8 mouse cellular contexts compared by ENCODE assay signal in genomic region chr4:59581314-59582185, GRCm38 (mm10). TPM values are rescaled to one million over a fixed set of nuclear protein-coding genes. Genes with fewer than 3 reads are reported as not detected.
DNase-seq lines count a peak whose midpoint lies in the region; ATAC-seq lines count a peak whose summit lies in the region.

Hsdl2 (plus strand) TSS chr4:59581563.

- DNase-seq in CD4-positive, CD25-positive, alpha-beta regulatory T cell, adult 2 months (ENCODE audit: low read depth, low spot score), result peak; percentile 100
- DNase-seq in fat pad, adult 2 months (ENCODE audit: extremely low read depth, low read depth, low spot score), result peak; percentile 88
- peak; percentile 99 for DNase-seq in kidney, postnatal 10 days
- peak; percentile 98 to 99 for DNase-seq in natural killer cell, adult 2 months (ENCODE audit: low spot score in 2 of 2)

- no peaks in the 10 kb centered on the region for H3K36me3 ChIP-seq in heart, embryonic 13.5 days
- no peaks in the 10 kb centered on the region for H3K36me3 ChIP-seq in liver, embryonic 12.5 days
- H3K36me3 ChIP-seq in stomach, embryonic 15.5 days, result no peaks in the 10 kb centered on the region

- peak within 1 kb of the TSS; percentile 82 for H3K27ac ChIP-seq in brown adipose tissue, adult 24 weeks (replicated peaks; ENCODE audit: low read depth, low read length)
- H3K27ac ChIP-seq in heart, embryonic 13.5 days (replicated peaks), result peak within 1 kb of the TSS; percentile 95
- peak within 1 kb of the TSS; percentile 80 for H3K27ac ChIP-seq in liver, embryonic 12.5 days
- peak within 1 kb of the TSS; percentile 87 for H3K27ac ChIP-seq in stomach, embryonic 15.5 days

- ATAC-seq in heart, embryonic 13.5 days (ENCODE audit: extremely low read depth, insufficient number of reproducible peaks, low FRiP score, low TSS enrichment), result peak; percentile 92
- ATAC-seq in liver, embryonic 12.5 days, result peak; percentile 97
- peak; percentile 97 for ATAC-seq in stomach, embryonic 15.5 days (ENCODE audit: insufficient read depth, low FRiP score, low read depth)

- H3K4me2 ChIP-seq in heart, embryonic 13.5 days, result peak within 1 kb of the TSS; percentile 75
- peak within 1 kb of the TSS; percentile 96 for H3K4me2 ChIP-seq in liver, embryonic 12.5 days
- peak within 1 kb of the TSS; percentile 83 for H3K4me2 ChIP-seq in stomach, embryonic 15.5 days

- H3K4me3 ChIP-seq in brown adipose tissue, adult 24 weeks (ENCODE audit: insufficient read depth, low read depth, low read length), result peak within 1 kb of the TSS; percentile 85
- H3K4me3 ChIP-seq in heart, embryonic 13.5 days, result peak within 1 kb of the TSS; percentile 81
- H3K4me3 ChIP-seq in liver, embryonic 12.5 days, result peak within 1 kb of the TSS; percentile 66
- H3K4me3 ChIP-seq in stomach, embryonic 15.5 days (replicated peaks), result peak within 1 kb of the TSS; percentile 82

- no peaks in the 10 kb centered on the region for H3K9me3 ChIP-seq in heart, embryonic 13.5 days
- H3K9me3 ChIP-seq in liver, embryonic 12.5 days (replicated peaks), result no peaks in the 10 kb centered on the region
- no peaks in the 10 kb centered on the region for H3K9me3 ChIP-seq in stomach, embryonic 15.5 days

- no peaks in the 10 kb centered on the region for H3K27me3 ChIP-seq in heart, embryonic 13.5 days (replicated peaks)
- H3K27me3 ChIP-seq in liver, embryonic 12.5 days (replicated peaks), result no peaks in the 10 kb centered on the region
- H3K27me3 ChIP-seq in stomach, embryonic 15.5 days (replicated peaks), result no peaks in the 10 kb centered on the region

- WGBS in heart, embryonic 13.5 days, result under 1% methylated on average over 61 of the region's 61 CpGs
- 3% methylated on average over 61 of the region's 61 CpGs for WGBS in liver, embryonic 12.5 days (ENCODE audit: insufficient replicate concordance)
- WGBS in stomach, embryonic 15.5 days, result under 1% methylated on average over 61 of the region's 61 CpGs

- peak within 1 kb of the TSS; percentile 87 for H3K9ac ChIP-seq in heart, embryonic 13.5 days
- H3K9ac ChIP-seq in liver, embryonic 12.5 days, result peak within 1 kb of the TSS; percentile 75
- peak within 1 kb of the TSS; percentile 65; the same call in 1 of the 2 replicates for H3K9ac ChIP-seq in stomach, embryonic 15.5 days

- no peaks in the 10 kb centered on the region for H3K4me1 ChIP-seq in brown adipose tissue, adult 24 weeks (ENCODE audit: control insufficient read depth, insufficient read depth, insufficient read length, low read length)
- H3K4me1 ChIP-seq in heart, embryonic 13.5 days, result peaks cover 19% of the 10 kb centered on the region
- peaks cover 20% of the 10 kb centered on the region for H3K4me1 ChIP-seq in liver, embryonic 12.5 days
- peaks cover 9% of the 10 kb centered on the region for H3K4me1 ChIP-seq in stomach, embryonic 15.5 days

RNA-seq across cellular contexts. Expression of gene Hsdl2, which starts in this region (rescaled TPM):
- 251 and 343 TPM in 2 replicates for polyA plus RNA-seq in brown adipose tissue, adult 24 weeks (2012; ENCODE audit: insufficient read depth, insufficient read length, missing spikeins)
- 38.1 and 39.8 TPM in 2 replicates for polyA plus RNA-seq in heart, embryonic 13.5 days (2015; fragmentation: Nextera tagmentation; extraction: Ambion mirVana)
- 18.8 TPM in 2 replicates for polyA plus RNA-seq in liver, embryonic 12.5 days (2016; fragmentation: Nextera tagmentation; extraction: Ambion mirVana)
- 21.9 and 23.8 TPM in 2 replicates for polyA plus RNA-seq in stomach, embryonic 15.5 days (2015; fragmentation: Nextera tagmentation; extraction: Ambion mirVana)

Comparison
In these comparisons a context has a peak if more than half of its experiments do, and no peak if none do; other contexts are left out.
1. Peak in every context shown above with its lines: DNase-seq, ATAC-seq, H3K4me3 ChIP-seq and H3K27ac ChIP-seq.